Mouse (Mus musculus): ENCODE measurements at regions not wholly inside any gene's neighbourhood (a gene's known extent, or its start where the extent isn't known, plus 50 kb on each side); places are given as distances from the start of the nearest gene placed in this dataset.

- Histone ChIP-seq H3K4me1 (ENCODE audit: insufficient read depth) (0 out of 2 replicates have a peak, but pooled peaks cover 4% of the 10 kb centered on the region), H3K9me3 (ENCODE audit: low read length) (no peaks in the 10 kb centered on the region), H3K27ac (ENCODE audit: low read depth, low read length) (no peak overlapping the region), H3K4me2 (ENCODE audit: low read depth) (no peak overlapping the region), H3K4me3 (ENCODE audit: low read depth, low read length) (no peak overlapping the region), H3K36me3 (ENCODE audit: insufficient read depth) (no peaks in the 10 kb centered on the region), H3K27me3 (ENCODE audit: insufficient read depth, low read length) (no peaks in the 10 kb centered on the region), H3K9ac (no peak overlapping the region)
- 13% methylated on average over 6 of the region's 6 CpGs for whole genome bisulfite sequencing
- ATAC-seq (no peak), DNase-seq (no peak)
- no peak for TF ChIP-seq CTCF (IDR thresholded peaks at IDR 0.05; ENCODE audit: low read depth)
These were observed 488.7 kb upstream of the Adamts16 start for GRCm38 (mm10) chr13:71330321-71330720.

- H3K4me1 ChIP-seq (ENCODE audit: insufficient read depth): 0 out of 2 replicates have a peak, but pooled peaks cover 4% of the 10 kb centered on the region
- no peak overlapping the region for H3K27ac ChIP-seq (ENCODE audit: low read depth, low read length)
- H3K9ac ChIP-seq: no peak overlapping the region
- ATAC-seq (no peak), DNase-seq (no peak)
- no peaks in the 10 kb centered on the region for H3K27me3 ChIP-seq (ENCODE audit: insufficient read depth, low read length)
- no peak overlapping the region for H3K4me3 ChIP-seq (ENCODE audit: low read depth, low read length)
- H3K4me2 ChIP-seq (ENCODE audit: low read depth): no peak overlapping the region
- TF ChIP-seq CTCF (IDR thresholded peaks at IDR 0.05; ENCODE audit: low read depth): no peak
- H3K36me3 ChIP-seq (ENCODE audit: insufficient read depth): no peaks in the 10 kb centered on the region
- no peaks in the 10 kb centered on the region for H3K9me3 ChIP-seq (ENCODE audit: low read length)
- WGBS: 86% methylated on average over 4 of the region's 4 CpGs
These were observed 486.5 kb upstream of the Adamts16 start for GRCm38 (mm10) chr13:71327802-71328753.

- H3K9ac ChIP-seq: no peak overlapping the region
- H3K36me3 ChIP-seq (ENCODE audit: insufficient read depth): no peaks in the 10 kb centered on the region
- H3K4me1 ChIP-seq (ENCODE audit: insufficient read depth): no peaks in the 10 kb centered on the region
- no peak for TF ChIP-seq CTCF (IDR thresholded peaks at IDR 0.05; ENCODE audit: low read depth)
- no peak overlapping the region for H3K4me2 ChIP-seq (ENCODE audit: low read depth)
- no peaks in the 10 kb centered on the region for H3K27me3 ChIP-seq (ENCODE audit: insufficient read depth, low read length)
- ATAC-seq: no peak
- H3K4me3 ChIP-seq (ENCODE audit: low read depth, low read length): no peak overlapping the region
- 93% methylated on average over 3 of the region's 3 CpGs for WGBS
- H3K9me3 ChIP-seq (ENCODE audit: low read length): no peaks in the 10 kb centered on the region
- DNase-seq: no peak
- H3K27ac ChIP-seq (ENCODE audit: low read depth, low read length): no peak overlapping the region
These were observed 478.9 kb upstream of the Adamts16 start for GRCm38 (mm10) chr13:71320489-71320888.

GRCm38 (mm10) chr13:71303956-71304355, 462.3 kb upstream of the Adamts16 start:
- H3K36me3 ChIP-seq (ENCODE audit: insufficient read depth): no peaks in the 10 kb centered on the region
- H3K9ac ChIP-seq: no peak overlapping the region
- no peaks in the 10 kb centered on the region for H3K9me3 ChIP-seq (ENCODE audit: low read length)
- no peaks in the 10 kb centered on the region for H3K4me1 ChIP-seq (ENCODE audit: insufficient read depth)
- ATAC-seq: no peak
- no peak for TF ChIP-seq CTCF (IDR thresholded peaks at IDR 0.05; ENCODE audit: low read depth)
- no peak overlapping the region for H3K4me3 ChIP-seq (ENCODE audit: low read depth, low read length)
- no peaks in the 10 kb centered on the region for H3K27me3 ChIP-seq (ENCODE audit: insufficient read depth, low read length)
- H3K4me2 ChIP-seq (ENCODE audit: low read depth): no peak overlapping the region
- DNase-seq: no peak
- WGBS: 96% methylated on average over 4 of the region's 4 CpGs
- no peak overlapping the region for H3K27ac ChIP-seq (ENCODE audit: low read depth, low read length)

- H3K36me3 ChIP-seq (ENCODE audit: insufficient read depth): no peaks in the 10 kb centered on the region
- H3K4me1 ChIP-seq (ENCODE audit: insufficient read depth): no peaks in the 10 kb centered on the region
- ATAC-seq (no peak), DNase-seq (no peak)
- no peak overlapping the region for H3K9ac ChIP-seq
- no peak overlapping the region for H3K4me2 ChIP-seq (ENCODE audit: low read depth)
- no peaks in the 10 kb centered on the region for H3K27me3 ChIP-seq (ENCODE audit: insufficient read depth, low read length)
- WGBS: 94% methylated on average over 2 of the region's 2 CpGs
- TF ChIP-seq CTCF (IDR thresholded peaks at IDR 0.05; ENCODE audit: low read depth): no peak
- no peaks in the 10 kb centered on the region for H3K9me3 ChIP-seq (ENCODE audit: low read length)
- H3K4me3 ChIP-seq (ENCODE audit: low read depth, low read length): no peak overlapping the region
- no peak overlapping the region for H3K27ac ChIP-seq (ENCODE audit: low read depth, low read length)
These were observed 434.4 kb upstream of the Adamts16 start for GRCm38 (mm10) chr13:71275991-71276390.

- no peaks in the 10 kb centered on the region for H3K9me3 ChIP-seq (ENCODE audit: low read length)
- no peaks in the 10 kb centered on the region for H3K27me3 ChIP-seq (ENCODE audit: insufficient read depth, low read length)
- no peak overlapping the region for H3K4me2 ChIP-seq (ENCODE audit: low read depth)
- H3K4me3 ChIP-seq (ENCODE audit: low read depth, low read length): no peak overlapping the region
- TF ChIP-seq CTCF (IDR thresholded peaks at IDR 0.05; ENCODE audit: low read depth): no peak
- 55% methylated on average over 3 of the region's 3 CpGs for WGBS
- ATAC-seq: no peak
- H3K9ac ChIP-seq: no peak overlapping the region
- no peak for DNase-seq
- H3K4me1 ChIP-seq (ENCODE audit: insufficient read depth): no peaks in the 10 kb centered on the region
- H3K27ac ChIP-seq (ENCODE audit: low read depth, low read length): no peak overlapping the region
- no peaks in the 10 kb centered on the region for H3K36me3 ChIP-seq (ENCODE audit: insufficient read depth)
These were observed 432.5 kb upstream of the Adamts16 start for GRCm38 (mm10) chr13:71274139-71274538.

GRCm38 (mm10) chr13:71273485-71273884, 431.9 kb upstream of the Adamts16 start:
- no peak overlapping the region for H3K4me3 ChIP-seq (ENCODE audit: low read depth, low read length)
- DNase-seq (no peak), ATAC-seq (no peak)
- H3K27me3 ChIP-seq (ENCODE audit: insufficient read depth, low read length): no peaks in the 10 kb centered on the region
- no peaks in the 10 kb centered on the region for H3K9me3 ChIP-seq (ENCODE audit: low read length)
- no peak overlapping the region for H3K4me2 ChIP-seq (ENCODE audit: low read depth)
- H3K36me3 ChIP-seq (ENCODE audit: insufficient read depth): no peaks in the 10 kb centered on the region
- no peak for TF ChIP-seq CTCF (IDR thresholded peaks at IDR 0.05; ENCODE audit: low read depth)
- no peak overlapping the region for H3K27ac ChIP-seq (ENCODE audit: low read depth, low read length)
- no peaks in the 10 kb centered on the region for H3K4me1 ChIP-seq (ENCODE audit: insufficient read depth)
- no peak overlapping the region for H3K9ac ChIP-seq
- 95% methylated on average over 5 of the region's 5 CpGs for WGBS
